Mouse (Mus musculus): ENCODE measurements around the gene Sox12. TPM values are rescaled to one million over a fixed set of nuclear protein-coding genes. Genes with fewer than 3 reads are reported as not detected.

Sox12 gene
- polyA plus RNA-seq, 1 experiment from 2014 or later = 17.8 TPM

Other genes starting within 250 kb of the Sox12 start
- gene Csnk2a1, start 171.2 kb downstream of the Sox12 start, polyA plus RNA-seq (2014; fragmentation: Nextera tagmentation; extraction: Ambion mirVana) = 60.1 and 63.8 TPM in 2 replicates
- gene Tbc1d20, start 104.2 kb downstream of the Sox12 start, polyA plus RNA-seq (2014; fragmentation: Nextera tagmentation; extraction: Ambion mirVana) = 24.2 and 25.0 TPM in 2 replicates
- gene Rbck1, start 65.4 kb downstream of the Sox12 start, polyA plus RNA-seq (2014; fragmentation: Nextera tagmentation; extraction: Ambion mirVana) = 62.0 and 70.1 TPM in 2 replicates
- gene Trib3, start 54.0 kb downstream of the Sox12 start, polyA plus RNA-seq (2014; fragmentation: Nextera tagmentation; extraction: Ambion mirVana) = 1.1 and 1.2 TPM in 2 replicates
- gene Nrsn2, start 21.4 kb downstream of the Sox12 start, polyA plus RNA-seq (2014; fragmentation: Nextera tagmentation; extraction: Ambion mirVana) = 5.3 and 6.2 TPM in 2 replicates
- gene Zcchc3, start 17.0 kb upstream of the Sox12 start, polyA plus RNA-seq (2014; fragmentation: Nextera tagmentation; extraction: Ambion mirVana) = 52.0 and 55.0 TPM in 2 replicates
- gene 6820408C15Rik, start 17.5 kb upstream of the Sox12 start, polyA plus RNA-seq (2014; fragmentation: Nextera tagmentation; extraction: Ambion mirVana) = 0.40 and 0.93 TPM in 2 replicates
- not detected in 2 replicates for gene Defb23, start 66.6 kb upstream of the Sox12 start, polyA plus RNA-seq (2014; fragmentation: Nextera tagmentation; extraction: Ambion mirVana)
- not detected in 2 replicates for gene Defb20, start 79.0 kb upstream of the Sox12 start, polyA plus RNA-seq (2014; fragmentation: Nextera tagmentation; extraction: Ambion mirVana)
- gene Defb22, start 92.1 kb upstream of the Sox12 start, polyA plus RNA-seq (2014; fragmentation: Nextera tagmentation; extraction: Ambion mirVana) = not detected in 2 replicates
- gene Defb26, start 113.6 kb upstream of the Sox12 start, polyA plus RNA-seq (2014; fragmentation: Nextera tagmentation; extraction: Ambion mirVana) = not detected in 2 replicates
- not detected in 2 replicates for gene Defb28, start 120.2 kb upstream of the Sox12 start, polyA plus RNA-seq (2014; fragmentation: Nextera tagmentation; extraction: Ambion mirVana)
- not detected in 2 replicates for gene Defb29, start 142.0 kb upstream of the Sox12 start, polyA plus RNA-seq (2014; fragmentation: Nextera tagmentation; extraction: Ambion mirVana)
- not detected in 2 replicates for gene Gm17416, start 171.3 kb upstream of the Sox12 start, polyA plus RNA-seq (2014; fragmentation: Nextera tagmentation; extraction: Ambion mirVana)
- gene Defb21, start 174.7 kb upstream of the Sox12 start, polyA plus RNA-seq (2014; fragmentation: Nextera tagmentation; extraction: Ambion mirVana) = not detected in 2 replicates
- not detected in 2 replicates for gene Defb19, start 182.2 kb upstream of the Sox12 start, polyA plus RNA-seq (2014; fragmentation: Nextera tagmentation; extraction: Ambion mirVana)
- not detected in 2 replicates for gene Defb45, start 201.3 kb upstream of the Sox12 start, polyA plus RNA-seq (2014; fragmentation: Nextera tagmentation; extraction: Ambion mirVana)
- gene Defb36, start 206.3 kb upstream of the Sox12 start, polyA plus RNA-seq (2014; fragmentation: Nextera tagmentation; extraction: Ambion mirVana) = not detected in 2 replicates
- gene Defb25, start 225.0 kb upstream of the Sox12 start, polyA plus RNA-seq (2014; fragmentation: Nextera tagmentation; extraction: Ambion mirVana) = not detected in 2 replicates
- 0.18 and 0.22 TPM in 2 replicates for gene Rem1, start 228.9 kb upstream of the Sox12 start, polyA plus RNA-seq (2014; fragmentation: Nextera tagmentation; extraction: Ambion mirVana)

All from midbrain, embryonic 11.5 days (tissue).